Mouse (Mus musculus) CH12F3 (cell line): ENCODE data around the gene Nxpe5.

Source experiments
- in situ Hi-C: fragments of 300-500 bp; cut with MboI; formaldehyde crosslinking; loops from 2 replicates; pipeline ENCODE4 v1.14.3; 2020; ENCODE audit warnings: low sequenced_read_pairs

Nxpe5 gene

DNA sequence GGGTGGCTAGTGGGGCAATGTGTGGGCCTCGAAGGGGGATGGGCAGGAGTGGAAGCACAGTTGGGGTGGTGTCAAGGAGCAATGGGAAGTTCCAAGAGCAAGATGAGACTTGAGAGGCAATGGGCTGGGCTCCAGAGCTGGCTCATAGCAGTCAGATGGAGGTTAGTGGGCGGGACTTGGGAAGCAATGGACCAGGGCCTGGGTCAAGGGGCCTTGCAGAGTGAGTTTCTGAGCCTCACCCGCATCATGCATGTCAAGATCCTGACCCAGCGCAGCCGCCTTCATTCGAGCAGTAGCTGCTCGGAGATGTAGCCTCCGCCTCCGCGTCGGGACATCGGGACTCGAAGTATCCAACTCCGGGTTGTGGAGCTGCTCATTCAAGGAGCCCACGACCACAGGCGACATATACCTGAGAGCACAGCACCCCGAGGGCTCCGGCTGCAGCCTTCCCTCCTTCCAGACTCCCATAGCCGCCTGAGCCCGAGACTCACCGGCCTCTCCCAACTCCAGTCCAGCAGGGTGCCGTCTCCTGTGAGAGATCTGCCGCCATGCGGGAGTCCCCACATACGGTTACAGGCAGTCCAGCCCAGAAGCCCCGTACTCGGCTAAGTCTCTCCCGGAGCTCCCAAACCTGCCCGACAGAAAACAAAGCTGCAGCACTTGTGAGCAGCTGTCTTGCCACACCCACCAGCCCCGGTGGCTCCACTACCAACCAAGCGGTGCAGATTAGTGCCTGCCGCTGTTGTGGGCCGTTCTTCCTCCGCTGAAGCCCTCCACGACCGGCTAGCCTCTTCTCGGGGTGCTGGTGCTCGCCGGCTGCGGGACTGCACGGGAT lies 49.7 kb downstream of the Nxpe5 start:
- in situ Hi-C loops: no loop called here

DNA sequence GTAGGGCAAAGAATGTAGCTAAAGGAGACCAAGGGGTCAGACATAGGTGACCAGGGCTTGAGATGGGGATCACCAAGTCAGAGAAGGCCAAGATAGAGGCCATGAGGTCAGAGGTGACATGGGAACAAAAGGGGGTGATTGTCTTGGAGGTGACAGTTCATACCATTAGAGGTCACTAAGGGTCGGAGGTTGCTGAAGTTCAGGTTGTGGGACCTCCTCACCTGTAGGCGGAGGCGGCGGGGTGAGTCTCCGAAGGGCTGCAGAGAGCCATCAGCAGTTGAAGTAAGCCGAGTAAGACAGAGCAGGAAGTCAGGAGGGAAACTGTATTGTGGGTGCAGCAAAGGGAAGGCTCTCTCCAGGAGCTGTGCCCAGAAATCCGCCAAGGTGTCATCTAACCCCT lies 52.3 kb downstream of the Nxpe5 start:
- in situ Hi-C loops: no loop called here

GRCm38 (mm10) chr5:138279585-138280424 lies 54.1 kb downstream of the Nxpe5 start, which contains the start of the genes Gm43720, Gpc2 and Stag3:
Gm43720 (minus strand) TSS chr5:138279958.
Gpc2 (minus strand) TSS chr5:138280005.
Stag3 (plus strand) TSS chr5:138280240.
- in situ Hi-C loops: no loop called here

GRCm38 (mm10) chr5:138280425-138280768 lies 54.7 kb downstream of the Nxpe5 start:
- in situ Hi-C loops: no loop called here

DNA sequence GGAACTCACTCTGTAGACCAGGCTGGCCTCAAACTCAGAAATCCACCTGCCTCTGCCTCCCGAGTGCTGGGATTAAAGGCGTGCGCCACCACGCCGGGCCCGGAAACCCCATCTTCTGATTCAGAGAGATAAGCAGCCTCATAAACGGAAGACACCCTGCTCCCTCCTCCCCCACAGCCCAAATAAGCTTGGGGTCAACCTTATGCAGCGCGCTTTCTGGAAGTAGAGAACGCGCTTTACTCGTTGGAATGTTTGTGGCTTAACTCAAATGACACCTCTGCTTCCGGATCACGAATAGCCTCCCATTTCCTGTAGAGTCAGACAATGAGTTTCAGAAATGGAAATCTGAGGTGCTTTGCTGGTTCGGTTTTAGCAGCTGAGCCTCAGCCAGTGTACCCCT lies 55.1 kb downstream of the Nxpe5 start:
- in situ Hi-C loops: no loop called here

GRCm38 (mm10) chr5:138281798-138282197 lies 56.1 kb downstream of the Nxpe5 start:
- in situ Hi-C loops: no loop called here

GRCm38 (mm10) chr5:138283540-138283939 lies 57.8 kb downstream of the Nxpe5 start:
- in situ Hi-C loops: no loop called here

- in situ Hi-C loops: no loop called here
Measured at GRCm38 (mm10) chr5:138287861-138288260, 62.2 kb downstream of the Nxpe5 start.

- in situ Hi-C loops: no loop called here
Measured at GRCm38 (mm10) chr5:138291638-138292037, 65.9 kb downstream of the Nxpe5 start.

- in situ Hi-C loops: no loop called here
Measured at GRCm38 (mm10) chr5:138294158-138294557, 68.5 kb downstream of the Nxpe5 start.

DNA sequence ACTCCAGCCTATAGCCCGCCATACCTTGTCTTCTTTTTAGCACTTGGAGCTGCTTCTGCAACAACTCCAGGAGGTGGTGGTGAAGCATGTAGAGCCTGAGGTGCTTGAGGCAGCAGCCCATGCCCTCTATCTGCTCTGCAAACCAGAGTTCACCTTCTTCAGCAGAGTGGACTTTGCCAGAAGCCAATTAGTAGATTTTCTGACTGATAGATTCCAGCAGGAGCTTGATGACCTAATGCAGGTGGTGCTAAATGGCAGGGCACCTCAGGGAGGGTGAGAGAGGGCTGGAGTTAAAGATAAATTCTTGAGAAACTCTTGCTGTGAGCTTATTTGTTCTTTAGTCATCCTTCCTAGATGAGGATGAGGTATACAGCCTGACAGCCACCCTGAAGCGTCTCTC lies 73.9 kb downstream of the Nxpe5 start:
- in situ Hi-C loops: no loop called here
